ENCODE assay signal across 28 mouse cellular contexts in genomic region chr7:6525001-6525400, GRCm38 (mm10). TPM values are rescaled to one million over a fixed set of nuclear protein-coding genes. Genes with fewer than 3 reads are reported as not detected.
A peak's percentile ranks its signal among the peaks of the same experiment; 100 is the strongest.
DNase-seq lines count a peak whose midpoint lies in the region; ATAC-seq and TF ChIP-seq lines count a peak whose summit lies in the region.
"Had no signal": no experiment of that assay in that cellular context is flagged by ENCODE, and none has a peak within 500 bp of the region (broad histone marks: within the 10 kb centered on the region; RNA-seq: fewer than 3 reads in every experiment).

No protein-coding gene starts in this region.

- 0 out of 2 replicates have a peak, but pooled peaks have one; percentile 7 for TF ChIP-seq CTCF in lung, postnatal 0 days (IDR thresholded peaks at IDR 0.05)

- no peak overlapping the region for H3K9ac ChIP-seq in lung, postnatal 0 days (replicated peaks; ENCODE audit: low read depth)
- no peak overlapping the region for H3K9ac ChIP-seq in heart, embryonic 12.5 days
- H3K9ac ChIP-seq: hindbrain, embryonic 15.5 days; liver, embryonic 15.5 days; neural tube, embryonic 15.5 days had no signal

- WGBS in lung, postnatal 0 days, result 52% methylated on average over 3 of the region's 3 CpGs
- WGBS in heart, embryonic 12.5 days, result 61% methylated on average over 3 of the region's 3 CpGs

- peak; percentile 40 for DNase-seq in heart, adult 11 months
- DNase-seq in heart, adult 18-20 months, result no peak
- DNase-seq in lung, postnatal 0 days (ENCODE audit: low spot score), result no peak
- no peak for DNase-seq in lung, postnatal 14 days
- DNase-seq in ES-CJ7 (ENCODE audit: low read depth, low spot score), result peak; percentile 68
- DNase-seq in ZHBTc4 (ENCODE audit: low read depth, low spot score), result peak; percentile 78
- no peak for DNase-seq in adrenal gland, postnatal 4 days (ENCODE audit: low spot score in 2 of 2)
- DNase-seq: adrenal gland, postnatal 14 days; cerebellum, adult 18-20 months; heart, postnatal 36 days; kidney, adult 2 months; kidney, postnatal 10 days; lung, postnatal 10 days; midbrain, embryonic 14.5 days; spleen, adult 18-20 months had no signal

- no peak overlapping the region for H3K27ac ChIP-seq in lung, postnatal 0 days (ENCODE audit: low read length)
- no peak overlapping the region for H3K27ac ChIP-seq in heart, embryonic 12.5 days (ENCODE audit: poor library complexity, severe bottlenecking)
- H3K27ac ChIP-seq: forebrain, embryonic 10.5 days; hindbrain, embryonic 15.5 days; limb, embryonic 10.5 days; liver, embryonic 15.5 days; neural tube, embryonic 15.5 days had no signal

- H3K4me2 ChIP-seq in lung, postnatal 0 days (replicated peaks; ENCODE audit: low read depth, low read length), result no peak overlapping the region
- no peak overlapping the region for H3K4me2 ChIP-seq in heart, embryonic 12.5 days
- H3K4me2 ChIP-seq: hindbrain, embryonic 15.5 days; liver, embryonic 15.5 days; neural tube, embryonic 15.5 days had no signal

- ATAC-seq in lung, postnatal 0 days, result no peak
- no peak for ATAC-seq in heart, embryonic 12.5 days (ENCODE audit: insufficient number of reproducible peaks, low FRiP score)

- no peak overlapping the region for H3K4me3 ChIP-seq in lung, postnatal 0 days (ENCODE audit: low read depth, low read length)
- H3K4me3 ChIP-seq in heart, embryonic 12.5 days, result no peak overlapping the region
- H3K4me3 ChIP-seq: forebrain, embryonic 10.5 days; hindbrain, embryonic 15.5 days; limb, embryonic 10.5 days; liver, embryonic 15.5 days; neural tube, embryonic 15.5 days had no signal

- H3K36me3 ChIP-seq in lung, postnatal 0 days (ENCODE audit: insufficient read depth, low read length), result no peaks in the 10 kb centered on the region
- H3K36me3 ChIP-seq in heart, embryonic 12.5 days, result no peaks in the 10 kb centered on the region
- H3K36me3 ChIP-seq: forebrain, embryonic 10.5 days; hindbrain, embryonic 15.5 days; limb, embryonic 10.5 days; liver, embryonic 15.5 days; neural tube, embryonic 15.5 days had no signal

- no peak for TF ChIP-seq EP300 in lung, postnatal 0 days (IDR thresholded peaks at IDR 0.05)

- H3K4me1 ChIP-seq in lung, postnatal 0 days (ENCODE audit: insufficient read depth, low read depth, low read length), result no peaks in the 10 kb centered on the region
- H3K4me1 ChIP-seq in heart, embryonic 12.5 days (replicated peaks), result no peaks in the 10 kb centered on the region
- H3K4me1 ChIP-seq: forebrain, embryonic 10.5 days; hindbrain, embryonic 15.5 days; limb, embryonic 10.5 days; liver, embryonic 15.5 days; neural tube, embryonic 15.5 days had no signal

- 0 out of 2 replicates have a peak, but pooled peaks cover 3% of the 10 kb centered on the region for H3K9me3 ChIP-seq in lung, postnatal 0 days (ENCODE audit: low read length)
- H3K9me3 ChIP-seq in heart, embryonic 12.5 days (replicated peaks), result peaks cover 33% of the 10 kb centered on the region
- H3K9me3 ChIP-seq: hindbrain, embryonic 15.5 days; liver, embryonic 15.5 days; neural tube, embryonic 15.5 days had no signal

- H3K27me3 ChIP-seq in lung, postnatal 0 days (replicated peaks; ENCODE audit: insufficient read depth, low read length), result no peaks in the 10 kb centered on the region
- no peaks in the 10 kb centered on the region for H3K27me3 ChIP-seq in heart, embryonic 12.5 days (replicated peaks)
- H3K27me3 ChIP-seq: hindbrain, embryonic 15.5 days; liver, embryonic 15.5 days; neural tube, embryonic 15.5 days had no signal

RNA-seq across cellular contexts. Expression of gene Olfr1349, which starts 2.3 kb away (rescaled TPM):
- total RNA-seq in heart, adult 18-20 months (2021), result not detected
- polyA plus RNA-seq in lung, postnatal 0 days (2015; fragmentation: Nextera tagmentation; extraction: Ambion mirVana), result not detected in 2 replicates
- not detected for total RNA-seq in adrenal gland, postnatal 4 days (2021)
- not detected in 2 replicates for polyA plus RNA-seq in heart, embryonic 12.5 days (2016; fragmentation: Nextera tagmentation; extraction: Ambion mirVana)
- total RNA-seq: adrenal gland, postnatal 14 days; gastrocnemius, adult 18-20 months; granulocyte monocyte progenitor cell, adult 5-6 weeks; heart, postnatal 36 days; left cerebral cortex, adult 8-10 months; megakaryocyte, adult 5-6 weeks had no signal
- polyA plus RNA-seq: heart, embryonic 14.5 days; hindbrain, embryonic 15.5 days; kidney, adult 2 months; limb, embryonic 10.5 days; liver, embryonic 15.5 days; midbrain, embryonic 14.5 days; neural tube, embryonic 15.5 days; stomach, embryonic 14.5 days; thymus, postnatal 0 days had no signal

RNA-seq across cellular contexts. Expression of gene Olfr1348, which starts 16.5 kb away (rescaled TPM):
- total RNA-seq in heart, adult 18-20 months (2021), result not detected
- not detected in 2 replicates for polyA plus RNA-seq in lung, postnatal 0 days (2015; fragmentation: Nextera tagmentation; extraction: Ambion mirVana)
- total RNA-seq in adrenal gland, postnatal 4 days (2021), result not detected
- polyA plus RNA-seq in heart, embryonic 12.5 days (2016; fragmentation: Nextera tagmentation; extraction: Ambion mirVana), result not detected in 2 replicates
- total RNA-seq: adrenal gland, postnatal 14 days; gastrocnemius, adult 18-20 months; granulocyte monocyte progenitor cell, adult 5-6 weeks; heart, postnatal 36 days; left cerebral cortex, adult 8-10 months; megakaryocyte, adult 5-6 weeks had no signal
- polyA plus RNA-seq: forebrain, embryonic 10.5 days; heart, embryonic 14.5 days; hindbrain, embryonic 15.5 days; kidney, adult 2 months; limb, embryonic 10.5 days; liver, embryonic 15.5 days; midbrain, embryonic 14.5 days; neural tube, embryonic 15.5 days; stomach, embryonic 14.5 days; thymus, postnatal 0 days had no signal

RNA-seq across cellular contexts. Expression of gene Olfr1347, which starts 25.4 kb away (rescaled TPM):
- total RNA-seq in heart, adult 18-20 months (2021), result not detected
- polyA plus RNA-seq in lung, postnatal 0 days (2015; fragmentation: Nextera tagmentation; extraction: Ambion mirVana), result not detected in 2 replicates
- total RNA-seq in adrenal gland, postnatal 4 days (2021), result not detected
- polyA plus RNA-seq in heart, embryonic 12.5 days (2016; fragmentation: Nextera tagmentation; extraction: Ambion mirVana), result not detected in 2 replicates
- total RNA-seq: adrenal gland, postnatal 14 days; gastrocnemius, adult 18-20 months; granulocyte monocyte progenitor cell, adult 5-6 weeks; heart, postnatal 36 days; left cerebral cortex, adult 8-10 months; megakaryocyte, adult 5-6 weeks had no signal
- polyA plus RNA-seq: forebrain, embryonic 10.5 days; heart, embryonic 14.5 days; hindbrain, embryonic 15.5 days; kidney, adult 2 months; limb, embryonic 10.5 days; liver, embryonic 15.5 days; midbrain, embryonic 14.5 days; neural tube, embryonic 15.5 days; stomach, embryonic 14.5 days; thymus, postnatal 0 days had no signal

RNA-seq across cellular contexts. Expression of gene Olfr5, which starts 38.3 kb away (rescaled TPM):
- total RNA-seq in heart, adult 18-20 months (2021), result not detected
- polyA plus RNA-seq in lung, postnatal 0 days (2015; fragmentation: Nextera tagmentation; extraction: Ambion mirVana), result not detected in 2 replicates
- total RNA-seq in adrenal gland, postnatal 4 days (2021), result not detected
- polyA plus RNA-seq in heart, embryonic 12.5 days (2016; fragmentation: Nextera tagmentation; extraction: Ambion mirVana), result not detected in 2 replicates
- total RNA-seq: adrenal gland, postnatal 14 days; gastrocnemius, adult 18-20 months; granulocyte monocyte progenitor cell, adult 5-6 weeks; heart, postnatal 36 days; left cerebral cortex, adult 8-10 months; megakaryocyte, adult 5-6 weeks had no signal
- polyA plus RNA-seq: forebrain, embryonic 10.5 days; heart, embryonic 14.5 days; hindbrain, embryonic 15.5 days; kidney, adult 2 months; limb, embryonic 10.5 days; liver, embryonic 15.5 days; midbrain, embryonic 14.5 days; neural tube, embryonic 15.5 days; stomach, embryonic 14.5 days; thymus, postnatal 0 days had no signal

RNA-seq across cellular contexts. Expression of gene Olfr1350, which starts 39.6 kb away (rescaled TPM):
- total RNA-seq in heart, adult 18-20 months (2021), result not detected
- polyA plus RNA-seq in lung, postnatal 0 days (2015; fragmentation: Nextera tagmentation; extraction: Ambion mirVana), result not detected in 2 replicates
- total RNA-seq in adrenal gland, postnatal 4 days (2021), result not detected
- polyA plus RNA-seq in heart, embryonic 12.5 days (2016; fragmentation: Nextera tagmentation; extraction: Ambion mirVana), result not detected in 2 replicates
- total RNA-seq: adrenal gland, postnatal 14 days; gastrocnemius, adult 18-20 months; granulocyte monocyte progenitor cell, adult 5-6 weeks; heart, postnatal 36 days; left cerebral cortex, adult 8-10 months; megakaryocyte, adult 5-6 weeks had no signal
- polyA plus RNA-seq: forebrain, embryonic 10.5 days; heart, embryonic 14.5 days; hindbrain, embryonic 15.5 days; kidney, adult 2 months; limb, embryonic 10.5 days; liver, embryonic 15.5 days; midbrain, embryonic 14.5 days; neural tube, embryonic 15.5 days; stomach, embryonic 14.5 days; thymus, postnatal 0 days had no signal

Comparison
In these comparisons a context has a peak if more than half of its experiments do, and no peak if none do; other contexts are left out.
1. DNase-seq: peak in heart, adult 11 months (single experiment), ES-CJ7 (single experiment) and ZHBTc4 (single experiment); none in heart, adult 18-20 months (0 of 2), lung, postnatal 0 days (single experiment), lung, postnatal 14 days (single experiment) and adrenal gland, postnatal 4 days (0 of 2).